Mouse (Mus musculus): ENCODE measurements around the gene Rdh1.

DNA sequence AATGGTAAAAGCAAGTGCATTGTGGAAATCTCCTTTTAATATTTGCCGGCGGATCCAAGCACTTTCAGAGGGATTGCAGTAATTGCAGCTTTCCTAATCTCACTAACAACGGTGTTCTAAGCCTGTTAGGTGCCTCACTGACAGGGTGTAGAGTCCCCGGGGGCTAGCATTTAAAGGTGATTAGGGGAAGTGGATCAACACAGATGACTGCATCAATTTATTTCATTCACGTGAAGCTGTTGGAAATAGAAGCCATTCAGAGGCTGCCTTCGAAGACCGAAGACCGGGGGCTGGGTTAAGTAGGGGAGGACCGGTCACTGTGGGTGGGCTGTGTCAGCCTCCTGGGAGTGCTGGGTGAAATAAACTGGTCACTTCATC is 28.6 kb upstream of the Rdh1 start:
- TF ChIP-seq GATA1 (IDR thresholded peaks at IDR 0.05; ENCODE audit: low read length): no peak
- TF ChIP-seq TAL1 (IDR thresholded peaks at IDR 0.05; ENCODE audit: low read length): no peak
